Mouse (Mus musculus) layer of hippocampus, postnatal 25 days (tissue): ENCODE data around the gene Tenm3. TPM values are rescaled to one million over a fixed set of nuclear protein-coding genes. Genes with fewer than 3 reads are reported as not detected.

Experiments used
- DNase-seq, 2 experiments: peaks; one replicate each; pipeline ENCODE4 v3.0.0; 2022; ENCODE audit warnings: mixed read lengths in 2 of 2, low spot score in 1 of 2; ENCODE audit errors: extremely low spot score in 1 of 2
- total RNA-seq, 2 experiments: library from RNA; stranded (reverse); gene quantifications; 2 replicates each; pipeline ENCODE4 v1.2.3; 2021

Gene Tenm3
- total RNA-seq = 10 to 100 TPM; 72.4 to 80.0 TPM

DNA sequence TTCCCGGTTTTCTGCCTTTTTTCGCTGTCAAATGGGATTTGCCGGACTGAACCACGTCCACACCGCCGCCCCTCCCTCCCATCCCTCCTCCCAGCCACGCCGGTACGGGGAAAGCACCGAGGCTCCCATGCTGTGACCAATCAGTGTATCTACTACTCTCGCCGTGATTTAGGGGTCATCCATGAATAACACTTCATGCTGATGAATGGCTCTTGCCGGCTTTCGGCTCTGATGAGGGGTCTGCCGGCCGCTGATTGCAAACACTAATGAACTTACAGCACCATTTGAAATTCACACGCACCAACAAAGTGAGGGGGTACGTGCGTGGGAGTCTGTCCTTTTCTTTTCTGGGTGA is at the start of gene Tenm3:
Gene Tenm3 (minus strand): TSS at position 21 of the 355 bp plus-strand sequence.
- no peak for DNase-seq

DNA sequence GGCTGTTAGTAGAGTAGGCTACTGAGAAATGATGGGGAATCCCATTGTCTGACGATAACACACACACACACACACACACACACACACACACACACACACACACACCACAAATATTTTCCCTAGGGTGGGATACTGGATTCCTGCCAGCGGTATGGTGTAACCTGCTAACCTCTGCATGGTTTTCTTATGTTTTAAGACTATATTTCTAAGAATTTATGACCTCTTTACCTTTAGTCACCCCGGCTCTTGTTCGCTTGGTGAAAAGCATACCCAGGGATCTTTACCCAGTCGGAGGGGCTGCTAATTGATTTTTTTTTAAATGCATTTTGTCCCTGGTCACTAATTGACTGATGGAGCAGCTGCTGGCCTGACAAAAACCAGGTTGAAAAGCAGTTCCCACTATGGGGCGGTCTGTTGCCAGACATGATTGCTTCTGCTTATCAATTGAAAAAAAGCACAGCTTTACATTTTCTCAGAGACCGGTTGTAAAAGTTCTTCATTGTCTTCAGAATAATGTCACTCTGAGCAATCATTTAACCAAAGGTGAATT is 46.5 kb upstream of the Tenm3 start:
- DNase-seq = no peak

DNA sequence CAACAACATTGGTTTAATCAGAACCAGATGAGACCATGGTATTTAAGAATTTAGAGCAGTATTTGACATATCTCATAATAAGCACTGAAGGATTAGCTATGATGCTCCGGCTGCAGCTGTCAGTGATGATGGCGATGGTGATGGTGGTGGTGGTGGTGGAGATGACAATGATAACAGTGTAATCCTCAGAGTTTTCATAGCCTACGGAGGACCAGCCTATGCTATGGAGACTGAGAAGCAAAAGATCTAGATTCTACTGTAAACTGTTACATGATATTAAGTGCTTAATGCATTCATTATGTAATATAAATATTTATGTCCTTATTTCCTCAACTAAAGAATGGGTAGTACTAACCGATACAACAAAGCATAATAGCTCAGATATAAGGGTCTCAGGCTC is 40.5 kb upstream of the Tenm3 start:
- DNase-seq = no peak

DNA sequence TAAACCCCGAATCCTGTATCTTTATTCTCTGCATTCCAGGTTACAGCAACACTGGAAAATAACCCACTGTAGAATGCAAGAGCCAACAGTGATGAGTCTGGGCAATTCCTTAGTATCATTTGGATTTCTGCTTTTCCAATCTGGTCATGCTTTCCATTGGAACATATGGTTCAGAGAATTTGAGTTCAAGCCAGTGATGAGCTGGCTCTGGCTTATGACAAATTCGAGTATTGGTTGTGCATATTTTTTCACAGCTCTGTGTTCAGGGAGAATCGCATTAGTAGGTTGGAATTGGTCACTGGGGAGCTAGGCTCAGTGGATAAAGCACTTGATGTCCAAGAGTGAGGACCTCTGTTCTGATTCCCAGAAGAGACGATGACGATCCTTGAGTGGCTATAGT is 36.8 kb upstream of the Tenm3 start:
- no peak for DNase-seq

DNA sequence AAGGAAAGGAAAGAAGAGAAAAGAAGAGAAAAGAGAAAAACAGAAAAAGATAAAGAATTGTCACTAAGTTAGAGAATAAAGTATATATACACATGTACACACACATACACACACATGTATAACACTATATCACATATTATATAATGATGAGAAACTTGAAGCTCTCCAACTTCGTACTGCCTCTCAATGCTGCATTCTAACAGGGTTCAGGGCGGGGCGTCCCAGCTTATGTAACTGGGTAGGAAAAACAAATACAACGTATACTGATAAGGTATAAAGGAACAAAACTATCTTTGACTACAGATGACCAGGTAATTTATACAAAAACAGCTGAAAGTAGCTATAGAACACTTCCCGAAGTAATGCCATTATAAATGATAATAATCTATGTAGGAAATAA is 22.2 kb upstream of the Tenm3 start:
- DNase-seq = no peak

DNA sequence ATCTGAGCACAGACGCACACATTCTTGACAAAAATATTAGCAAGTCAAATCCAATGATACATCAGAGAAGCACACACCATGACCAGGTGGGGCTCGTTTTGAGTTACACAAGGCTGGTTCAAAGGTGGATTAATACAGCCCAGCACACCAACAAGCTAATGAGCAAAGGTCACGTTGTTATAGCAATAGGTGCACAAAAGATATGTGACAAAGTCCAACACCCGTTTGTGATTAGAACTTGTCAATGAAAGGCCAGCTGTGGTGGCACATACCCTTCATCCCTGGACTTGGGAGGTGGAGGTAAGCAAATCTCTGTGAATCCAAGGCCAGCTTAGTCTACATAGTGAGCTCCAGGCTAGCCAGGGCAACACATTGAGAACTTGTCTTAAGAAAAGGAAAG is 21.7 kb upstream of the Tenm3 start:
- DNase-seq = no peak

DNA sequence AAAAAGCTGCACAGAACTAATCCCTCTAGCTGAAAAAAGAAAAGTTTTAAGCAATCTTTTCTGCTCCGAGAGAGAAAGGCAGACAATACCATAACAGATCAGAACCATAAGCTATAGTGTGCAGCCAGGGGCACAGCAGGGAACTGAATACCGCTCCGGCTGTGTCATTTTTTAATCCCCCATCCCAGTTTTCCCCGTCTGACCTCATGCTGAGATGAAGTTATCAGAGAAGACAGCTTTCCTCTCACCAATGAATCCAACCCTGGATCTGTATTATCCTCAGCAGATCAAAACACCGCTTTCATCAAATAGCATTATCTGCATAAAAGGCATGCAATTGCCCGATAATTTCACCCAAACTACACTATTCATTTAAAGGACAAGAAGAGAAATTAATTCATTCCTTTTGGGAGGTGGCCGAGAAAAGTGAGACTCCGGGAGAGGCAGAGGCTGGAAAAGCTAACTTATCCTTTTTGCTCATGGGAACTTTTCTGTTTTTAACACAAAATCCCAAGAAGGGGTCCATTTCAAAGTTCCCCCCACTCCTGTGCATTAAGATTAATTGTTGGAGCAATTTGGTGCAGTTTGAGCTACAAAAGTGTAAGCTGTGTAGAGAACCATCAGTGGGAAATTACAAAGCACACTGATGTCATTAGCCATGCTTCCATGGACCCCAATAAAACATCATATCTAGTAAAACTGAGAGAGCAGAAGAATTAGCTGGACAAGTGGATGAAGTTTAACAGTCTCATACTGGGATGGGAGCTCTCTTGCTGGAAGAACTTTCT is 6.7 kb upstream of the Tenm3 start:
- DNase-seq = no peak

DNA sequence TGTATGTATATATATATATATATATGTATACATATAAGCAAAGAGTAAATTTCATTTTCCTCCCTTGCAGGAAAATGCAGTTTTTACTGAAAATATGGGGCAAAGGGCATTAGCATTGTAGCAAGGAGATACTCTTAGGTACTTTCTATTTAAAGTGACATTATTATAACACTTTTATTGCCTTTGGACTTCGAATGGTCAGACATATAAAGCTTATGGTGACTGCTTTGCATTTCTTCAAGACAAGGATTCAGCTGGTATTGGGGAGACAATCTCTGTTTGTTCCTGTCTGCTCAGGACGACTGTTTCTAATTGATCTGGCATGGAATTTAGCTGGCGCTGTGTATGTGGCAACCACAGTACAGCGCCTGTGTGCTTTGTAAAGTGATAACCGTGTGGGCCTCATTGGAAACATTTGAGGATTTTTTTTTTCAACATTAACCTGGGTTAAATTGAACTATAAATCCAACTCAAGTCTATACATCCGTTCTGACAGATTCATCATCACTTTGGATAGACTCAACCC is 5.4 kb upstream of the Tenm3 start:
- DNase-seq = no peak

DNA sequence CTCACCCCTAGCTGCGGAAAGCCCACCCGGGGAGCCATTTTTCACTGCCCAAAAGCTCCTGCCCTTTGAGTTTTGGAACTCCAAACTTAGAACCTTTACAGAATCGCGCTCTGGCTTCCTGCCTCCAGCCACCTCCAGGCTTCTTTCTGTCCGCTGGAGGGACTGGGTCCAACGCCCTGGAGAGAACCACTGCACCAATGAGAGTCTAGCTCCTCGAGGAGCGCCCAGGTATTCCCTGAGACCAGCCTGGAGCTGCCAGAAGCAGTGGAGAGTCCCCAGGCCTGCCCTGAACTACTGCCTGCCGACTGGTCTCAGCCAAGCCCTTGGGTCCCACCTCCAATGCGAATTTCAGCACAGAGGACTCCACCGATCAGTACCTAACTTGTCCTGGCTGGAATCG is 1.2 kb upstream of the Tenm3 start:
- no peak for DNase-seq

DNA sequence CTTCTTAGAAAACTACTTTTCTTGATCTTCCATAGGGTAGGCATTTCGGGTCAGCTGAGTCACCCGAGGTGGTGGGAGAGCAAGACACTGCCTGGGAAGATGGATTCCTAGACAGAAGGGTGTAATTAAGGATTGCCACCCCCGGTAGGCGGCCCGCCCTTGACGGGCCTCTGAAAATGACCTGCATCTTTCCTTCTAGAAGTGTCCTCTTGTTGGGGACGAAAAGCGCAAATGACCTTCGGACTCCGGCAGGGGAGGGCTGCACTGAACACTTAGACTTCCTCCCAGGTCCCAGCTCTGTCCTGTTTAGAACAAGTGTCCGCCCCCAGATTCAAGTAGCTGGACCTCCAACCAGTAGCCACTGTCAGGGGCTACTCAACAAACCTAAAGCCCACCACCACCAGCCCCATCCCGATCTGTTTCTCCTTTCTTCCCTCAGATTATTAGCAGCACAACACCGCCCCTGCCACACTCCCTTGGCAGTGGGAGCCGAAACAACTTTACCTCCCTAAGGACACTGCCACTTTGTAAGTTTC is 687 bp upstream of the Tenm3 start:
- no peak for DNase-seq

DNA sequence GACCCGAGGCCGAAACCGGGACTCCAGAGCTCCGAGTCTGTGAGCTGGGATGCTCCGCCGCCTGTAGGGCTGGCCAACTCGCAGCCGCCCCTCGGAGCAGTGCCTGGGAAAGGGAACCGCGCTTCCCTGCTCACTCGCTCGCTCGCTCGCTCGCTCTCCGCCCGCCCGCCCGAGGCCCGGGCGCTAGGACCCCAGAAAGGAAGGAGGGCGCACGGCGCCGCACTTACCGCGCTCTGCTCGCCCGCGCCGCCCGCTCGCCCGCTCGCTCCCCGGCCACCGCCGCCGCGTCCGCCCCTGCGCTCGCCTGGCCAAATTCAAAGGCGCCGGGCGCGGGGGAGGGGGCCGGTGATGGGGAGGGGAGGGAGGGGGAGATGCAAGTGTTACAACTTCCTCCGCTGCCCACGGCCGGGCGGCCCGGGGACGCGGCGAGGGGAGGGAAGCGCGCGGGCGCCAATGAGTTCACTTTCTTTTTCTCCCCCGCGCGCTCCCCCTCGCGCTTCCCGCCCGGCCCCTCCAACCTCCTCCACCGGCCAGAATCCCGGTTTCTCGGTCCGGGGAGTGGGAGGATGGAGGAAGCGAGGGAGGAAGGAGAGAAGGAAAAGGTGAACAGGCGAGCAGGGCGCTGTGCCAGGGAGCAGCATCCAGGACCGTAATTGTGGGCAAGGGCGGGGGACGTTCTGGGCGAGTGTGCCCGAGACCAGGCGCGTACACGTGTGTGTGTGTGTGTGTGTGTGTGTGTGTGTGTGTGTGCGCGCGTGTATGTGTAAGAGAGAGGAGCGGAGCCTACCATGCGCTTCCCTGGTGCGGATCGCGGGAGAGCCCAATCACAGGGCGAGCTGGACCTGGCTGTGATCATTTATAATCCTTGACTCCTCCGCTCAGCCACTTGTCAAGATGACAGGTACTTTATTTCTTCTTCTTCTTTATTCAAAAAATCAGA is 490 bp downstream of the Tenm3 start:
- peak in 1 of 2 experiments; percentile 38 for DNase-seq

DNA sequence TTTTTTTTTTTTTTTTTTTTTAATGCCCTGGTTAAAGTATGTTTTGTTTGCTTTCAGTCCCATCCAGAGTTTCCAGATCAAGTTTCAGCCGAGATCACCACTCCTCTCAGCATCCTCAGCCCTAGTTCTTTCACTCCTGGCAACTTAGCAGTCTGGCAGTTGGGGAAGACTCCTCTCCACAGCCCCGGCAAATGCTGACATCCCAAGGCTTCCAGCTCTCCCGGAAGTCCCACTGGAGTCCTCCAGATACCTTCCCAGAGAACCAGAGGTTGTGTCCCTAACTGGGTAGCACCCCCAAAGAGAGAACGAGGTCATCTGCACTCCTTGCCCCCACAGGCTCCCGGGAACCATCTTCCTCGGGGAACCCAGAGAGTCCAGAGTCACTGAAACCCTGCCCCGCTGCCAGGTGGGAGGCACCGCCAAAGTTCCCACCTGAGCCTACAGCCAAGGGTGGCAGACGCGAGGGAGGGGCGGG is 1.2 kb downstream of the Tenm3 start:
- no peak for DNase-seq

DNA sequence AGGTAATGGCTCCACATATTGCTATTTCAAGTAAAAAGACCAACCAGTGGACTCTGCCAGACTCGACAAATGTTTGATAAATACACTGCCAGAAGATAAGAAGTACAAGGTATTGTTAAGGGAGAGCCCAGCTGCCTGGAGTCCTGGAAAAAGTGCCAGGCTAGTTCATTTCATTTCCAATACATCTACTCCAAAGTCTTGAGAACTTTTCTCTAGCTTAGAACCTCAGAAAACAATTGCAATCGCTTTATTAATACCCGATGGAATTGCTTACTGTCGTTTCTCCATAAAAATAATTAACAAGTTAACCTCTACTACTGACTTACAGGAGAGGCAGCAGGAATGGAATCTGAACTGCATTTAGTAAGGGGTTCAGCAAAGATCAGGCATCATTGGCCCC is 1.7 kb downstream of the Tenm3 start:
- no peak for DNase-seq

DNA sequence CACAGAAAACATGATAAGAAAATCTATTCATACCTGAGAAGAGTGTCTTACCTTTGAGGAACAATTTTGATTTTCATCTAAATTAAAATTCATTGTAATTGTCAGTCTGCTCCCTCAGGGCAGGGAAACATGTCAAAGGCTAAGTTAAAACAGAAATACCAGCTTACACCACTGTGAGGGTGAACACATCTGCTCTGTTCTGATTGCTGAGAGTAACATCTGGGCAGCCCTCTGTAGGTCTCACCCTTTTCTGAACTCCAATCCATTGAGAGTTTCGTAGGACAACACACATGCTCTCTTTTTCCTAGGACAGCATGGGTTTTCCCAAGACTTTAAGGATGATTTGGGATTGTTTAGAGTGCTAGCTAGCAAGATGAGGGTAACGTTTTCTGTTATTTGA is 8.0 kb downstream of the Tenm3 start:
- no peak for DNase-seq

DNA sequence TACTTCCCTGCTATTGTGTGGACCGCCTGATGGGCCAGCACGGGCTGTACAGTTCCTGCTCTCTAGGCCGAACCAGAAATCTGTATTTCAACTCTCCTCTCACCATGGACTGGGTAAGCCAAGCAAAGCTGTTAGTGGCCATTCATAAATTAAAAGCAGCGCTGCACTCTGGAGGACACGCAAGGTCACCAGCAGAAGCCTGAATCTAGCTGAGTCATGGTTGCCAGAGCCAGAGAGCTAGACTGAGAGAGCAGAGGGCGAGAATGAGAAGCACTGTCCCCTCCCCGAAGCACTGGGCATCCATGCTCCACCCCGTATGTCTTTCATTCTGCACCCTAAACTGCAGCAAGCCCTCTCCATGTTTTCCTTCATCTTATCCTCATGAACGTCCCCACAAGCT is 16.3 kb downstream of the Tenm3 start:
- no peak for DNase-seq

DNA sequence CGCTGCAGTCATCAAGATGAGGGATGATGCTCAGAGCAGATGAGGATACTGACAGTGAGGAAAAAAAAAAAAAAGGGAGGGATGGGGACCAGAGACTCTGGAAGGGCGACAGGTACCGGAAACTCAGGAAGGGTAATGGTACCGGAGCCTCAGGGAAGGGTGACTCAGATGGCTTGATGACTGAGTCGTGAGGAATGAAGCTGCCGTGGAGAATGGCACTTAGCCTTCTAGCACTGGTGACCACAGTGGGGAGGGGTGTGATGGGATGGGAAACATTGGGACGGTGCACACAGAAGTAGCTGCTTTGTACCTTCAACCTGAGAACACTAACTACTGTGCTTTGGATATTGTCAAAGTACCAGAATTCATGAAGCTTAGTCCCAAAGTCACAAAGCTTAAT is 18.1 kb downstream of the Tenm3 start:
- DNase-seq = no peak

DNA sequence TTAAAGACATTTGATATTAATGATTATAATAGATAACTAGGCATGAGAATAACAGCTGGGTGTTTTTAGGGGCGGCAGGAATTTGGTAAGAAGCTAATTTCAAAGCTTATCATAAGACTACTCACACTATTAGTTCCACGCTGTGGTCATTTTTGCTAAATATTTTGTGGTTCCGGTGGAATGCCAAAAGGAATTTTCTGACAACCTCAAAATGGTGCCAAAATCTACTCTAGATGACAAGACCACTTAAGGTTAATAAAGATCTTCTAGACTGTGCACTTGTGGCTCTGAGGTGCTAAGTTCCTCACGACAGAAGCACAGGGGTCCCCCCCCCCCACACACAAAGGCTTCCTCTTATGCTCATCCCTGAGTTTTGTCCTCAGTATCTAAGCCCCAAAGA is 21.5 kb downstream of the Tenm3 start:
- DNase-seq = no peak

DNA sequence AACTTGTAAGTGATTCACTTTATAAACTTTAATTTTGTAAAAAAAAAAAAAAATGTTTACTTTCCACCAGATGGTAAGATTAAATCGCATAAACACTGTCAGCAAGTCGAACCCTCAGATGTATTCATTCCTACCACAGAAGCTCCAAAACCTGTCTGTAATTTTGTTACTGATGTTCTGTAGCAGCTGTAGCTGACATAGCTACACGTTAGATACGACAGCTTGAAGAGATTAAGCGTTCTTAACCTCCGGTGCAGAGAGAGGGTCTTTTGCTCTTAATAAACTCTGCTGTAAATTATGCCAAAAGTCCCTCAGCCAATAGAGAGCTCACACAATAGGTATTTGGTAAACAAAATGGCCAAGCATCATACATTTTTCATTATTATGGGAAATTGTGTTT is 23.8 kb downstream of the Tenm3 start:
- no peak for DNase-seq

DNA sequence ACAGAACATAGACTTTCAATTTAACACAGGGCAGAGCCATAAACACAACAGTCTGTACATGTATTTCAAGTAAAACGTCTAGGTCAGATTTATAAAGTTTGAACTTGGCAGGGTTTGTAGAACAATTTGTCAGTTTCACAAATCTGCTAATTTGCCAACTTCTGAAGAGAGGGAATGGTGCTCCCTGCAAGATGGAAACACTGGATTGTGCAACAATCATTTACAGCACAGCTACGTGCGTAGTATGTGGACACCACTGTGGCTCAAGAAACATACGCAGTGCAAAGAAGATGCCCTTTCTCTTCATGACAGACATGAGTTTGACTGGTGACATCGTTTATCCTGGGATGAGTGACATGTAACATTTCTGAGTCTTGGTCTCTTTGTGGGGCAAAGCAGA is 24.4 kb downstream of the Tenm3 start:
- no peak for DNase-seq

DNA sequence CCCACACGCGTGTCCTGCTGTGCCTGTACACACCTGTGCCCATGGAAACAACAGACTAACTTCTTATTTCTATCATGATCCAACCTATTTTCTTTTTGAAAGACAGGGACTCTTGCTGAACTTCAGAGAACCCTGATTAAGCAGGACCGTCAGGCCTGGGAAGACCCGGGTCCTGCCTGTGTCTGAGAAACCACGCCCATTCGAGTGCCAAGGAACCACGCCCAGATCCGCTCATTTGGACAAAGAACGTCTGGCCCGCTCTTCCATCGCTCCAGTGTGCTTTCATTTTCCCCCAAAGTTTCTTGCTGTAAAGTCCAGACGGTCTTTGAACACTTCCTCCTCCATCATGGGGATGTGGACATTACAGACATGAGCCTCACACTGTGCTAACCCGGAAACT is 26.8 kb downstream of the Tenm3 start:
- DNase-seq = no peak

DNA sequence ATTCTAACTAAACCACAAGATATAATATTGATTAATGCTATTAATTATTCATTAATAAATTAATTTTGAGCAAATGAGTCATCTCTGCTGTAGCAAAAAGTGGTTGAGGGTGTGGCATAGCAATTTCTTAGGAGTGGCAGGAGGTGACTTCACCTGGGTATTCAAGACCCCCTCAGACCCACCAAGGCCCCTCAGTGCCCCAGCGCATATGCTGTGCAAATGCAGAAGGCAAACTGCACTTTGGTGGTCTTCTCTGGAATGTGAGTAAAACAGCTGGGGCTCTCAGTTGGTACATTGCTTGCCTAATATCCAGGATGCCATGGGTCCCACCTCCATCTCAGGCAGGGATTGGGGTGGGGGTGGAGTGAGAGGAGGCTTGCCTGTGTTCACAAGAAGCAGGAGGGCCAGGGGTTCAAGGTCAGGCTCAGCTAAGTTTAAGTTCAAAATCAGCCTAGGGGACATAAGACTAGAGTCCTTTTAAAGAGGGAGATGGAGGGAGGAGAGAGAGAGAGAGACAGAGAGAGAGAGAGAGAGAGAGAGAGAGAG is 31.5 kb downstream of the Tenm3 start:
- DNase-seq = no peak
